Mouse (Mus musculus): Measurements from ENCODE around the gene Mpped2. TPM values are rescaled to one million over a fixed set of nuclear protein-coding genes. Genes with fewer than 3 reads are reported as not detected.

Gene Mpped2
- total and polyA plus RNA-seq, 2 experiments, result 0.20 to 0.37 TPM

GRCm38 (mm10) chr2:106653261-106653660 lies 39.8 kb upstream of the Mpped2 start:
- H3K27ac ChIP-seq (replicated peaks; ENCODE audit: insufficient read depth, low read depth, low read length), result no peak overlapping the region
- H3K36me3 ChIP-seq (ENCODE audit: control insufficient read depth, insufficient read depth, low read length), result no peaks in the 10 kb centered on the region
- TF ChIP-seq POLR2A (IDR thresholded peaks at IDR 0.05; ENCODE audit: extremely low read depth, insufficient read depth, low read length) (no peak), CTCF (IDR thresholded peaks at IDR 0.05; ENCODE audit: low read depth, low read length) (no peak)
- WGBS, result 27% methylated on average over 4 of the region's 4 CpGs
- H3K4me1 ChIP-seq (ENCODE audit: control insufficient read depth, insufficient read depth, low read length), result peaks cover 9% of the 10 kb centered on the region; the same call in 1 of the 2 replicates
- no peak overlapping the region for H3K9ac ChIP-seq (ENCODE audit: low read depth, low read length)
- peak; percentile 95 for DNase-seq (ENCODE audit: extremely low read depth, low read depth, low spot score)
- H3K4me3 ChIP-seq (ENCODE audit: insufficient read depth, low read depth, low read length), result no peak overlapping the region
- H3K27me3 ChIP-seq (ENCODE audit: control insufficient read depth, insufficient read depth, low read length), result peaks cover 2% of the 10 kb centered on the region; the same call in 1 of the 2 replicates
- no peaks in the 10 kb centered on the region for H3K79me2 ChIP-seq (ENCODE audit: control insufficient read depth, insufficient read depth, low read length)

- peaks cover 7% of the 10 kb centered on the region; the same call in 1 of the 2 replicates for H3K4me1 ChIP-seq (ENCODE audit: control insufficient read depth, insufficient read depth, low read length)
- no peak for DNase-seq (ENCODE audit: extremely low read depth, low read depth, low spot score)
- 88% methylated on average over 4 of the region's 4 CpGs for WGBS
- TF ChIP-seq CTCF (IDR thresholded peaks at IDR 0.05; ENCODE audit: low read depth, low read length) (no peak), POLR2A (IDR thresholded peaks at IDR 0.05; ENCODE audit: extremely low read depth, insufficient read depth, low read length) (no peak)
- H3K4me3 ChIP-seq (ENCODE audit: insufficient read depth, low read depth, low read length), result no peak overlapping the region
- no peak overlapping the region for H3K9ac ChIP-seq (ENCODE audit: low read depth, low read length)
- H3K36me3 ChIP-seq (ENCODE audit: control insufficient read depth, insufficient read depth, low read length), result no peaks in the 10 kb centered on the region
- no peaks in the 10 kb centered on the region for H3K79me2 ChIP-seq (ENCODE audit: control insufficient read depth, insufficient read depth, low read length)
- H3K27ac ChIP-seq (replicated peaks; ENCODE audit: insufficient read depth, low read depth, low read length), result no peak overlapping the region
- no peaks in the 10 kb centered on the region; the same call in 1 of the 2 replicates for H3K27me3 ChIP-seq (ENCODE audit: control insufficient read depth, insufficient read depth, low read length)
Measured at GRCm38 (mm10) chr2:106655271-106655670, 37.8 kb upstream of the Mpped2 start.

- Histone ChIP-seq H3K4me3 (ENCODE audit: insufficient read depth, low read depth, low read length) (no peak overlapping the region), H3K27me3 (ENCODE audit: control insufficient read depth, insufficient read depth, low read length) (no peaks in the 10 kb centered on the region), H3K4me1 (ENCODE audit: control insufficient read depth, insufficient read depth, low read length) (no peaks in the 10 kb centered on the region), H3K27ac (replicated peaks; ENCODE audit: insufficient read depth, low read depth, low read length) (no peak overlapping the region), H3K36me3 (ENCODE audit: control insufficient read depth, insufficient read depth, low read length) (no peaks in the 10 kb centered on the region), H3K9ac (ENCODE audit: low read depth, low read length) (no peak overlapping the region), H3K79me2 (ENCODE audit: control insufficient read depth, insufficient read depth, low read length) (no peaks in the 10 kb centered on the region)
- WGBS, result 81% methylated on average over 11 of the region's 11 CpGs
- no peak for DNase-seq (ENCODE audit: extremely low read depth, low read depth, low spot score)
- TF ChIP-seq POLR2A (IDR thresholded peaks at IDR 0.05; ENCODE audit: extremely low read depth, insufficient read depth, low read length) (no peak), CTCF (IDR thresholded peaks at IDR 0.05; ENCODE audit: low read depth, low read length) (no peak)
Measured at GRCm38 (mm10) chr2:106665271-106665670, 27.8 kb upstream of the Mpped2 start.

DNA sequence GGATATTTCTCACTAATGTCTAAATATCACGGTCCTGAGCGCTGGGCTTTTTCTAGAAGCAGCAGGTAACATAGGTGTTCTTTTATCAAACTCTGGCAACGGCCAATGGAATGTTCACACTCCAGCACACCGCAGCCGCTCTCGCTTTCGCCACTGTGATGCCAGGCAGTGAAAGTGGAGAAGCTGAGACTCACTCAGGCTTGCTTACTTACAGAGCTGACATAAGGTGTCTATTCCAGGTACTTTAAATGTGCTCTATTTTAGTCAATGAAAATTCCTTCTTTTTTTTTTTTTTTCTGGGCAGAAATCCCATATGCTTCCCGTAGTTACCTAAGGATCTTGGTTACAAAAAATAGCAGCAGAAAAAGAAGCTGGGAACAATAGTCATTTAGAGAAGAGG lies 18.8 kb upstream of the Mpped2 start:
- no peaks in the 10 kb centered on the region for H3K36me3 ChIP-seq (ENCODE audit: control insufficient read depth, insufficient read depth, low read length)
- H3K27me3 ChIP-seq (ENCODE audit: control insufficient read depth, insufficient read depth, low read length), result no peaks in the 10 kb centered on the region
- no peaks in the 10 kb centered on the region for H3K79me2 ChIP-seq (ENCODE audit: control insufficient read depth, insufficient read depth, low read length)
- DNase-seq (ENCODE audit: extremely low read depth, low read depth, low spot score), result no peak
- TF ChIP-seq POLR2A (IDR thresholded peaks at IDR 0.05; ENCODE audit: extremely low read depth, insufficient read depth, low read length) (no peak), CTCF (IDR thresholded peaks at IDR 0.05; ENCODE audit: low read depth, low read length) (no peak)
- H3K27ac ChIP-seq (replicated peaks; ENCODE audit: insufficient read depth, low read depth, low read length), result no peak overlapping the region
- WGBS, result 84% methylated on average over 8 of the region's 8 CpGs
- no peaks in the 10 kb centered on the region for H3K4me1 ChIP-seq (ENCODE audit: control insufficient read depth, insufficient read depth, low read length)
- no peak overlapping the region for H3K9ac ChIP-seq (ENCODE audit: low read depth, low read length)
- H3K4me3 ChIP-seq (ENCODE audit: insufficient read depth, low read depth, low read length), result no peak overlapping the region

GRCm38 (mm10) chr2:106677449-106677848 lies 15.6 kb upstream of the Mpped2 start:
- Histone ChIP-seq H3K27me3 (ENCODE audit: control insufficient read depth, insufficient read depth, low read length) (no peaks in the 10 kb centered on the region), H3K36me3 (ENCODE audit: control insufficient read depth, insufficient read depth, low read length) (no peaks in the 10 kb centered on the region)
- TF ChIP-seq POLR2A (IDR thresholded peaks at IDR 0.05; ENCODE audit: extremely low read depth, insufficient read depth, low read length) (no peak), CTCF (IDR thresholded peaks at IDR 0.05; ENCODE audit: low read depth, low read length) (no peak)

DNA sequence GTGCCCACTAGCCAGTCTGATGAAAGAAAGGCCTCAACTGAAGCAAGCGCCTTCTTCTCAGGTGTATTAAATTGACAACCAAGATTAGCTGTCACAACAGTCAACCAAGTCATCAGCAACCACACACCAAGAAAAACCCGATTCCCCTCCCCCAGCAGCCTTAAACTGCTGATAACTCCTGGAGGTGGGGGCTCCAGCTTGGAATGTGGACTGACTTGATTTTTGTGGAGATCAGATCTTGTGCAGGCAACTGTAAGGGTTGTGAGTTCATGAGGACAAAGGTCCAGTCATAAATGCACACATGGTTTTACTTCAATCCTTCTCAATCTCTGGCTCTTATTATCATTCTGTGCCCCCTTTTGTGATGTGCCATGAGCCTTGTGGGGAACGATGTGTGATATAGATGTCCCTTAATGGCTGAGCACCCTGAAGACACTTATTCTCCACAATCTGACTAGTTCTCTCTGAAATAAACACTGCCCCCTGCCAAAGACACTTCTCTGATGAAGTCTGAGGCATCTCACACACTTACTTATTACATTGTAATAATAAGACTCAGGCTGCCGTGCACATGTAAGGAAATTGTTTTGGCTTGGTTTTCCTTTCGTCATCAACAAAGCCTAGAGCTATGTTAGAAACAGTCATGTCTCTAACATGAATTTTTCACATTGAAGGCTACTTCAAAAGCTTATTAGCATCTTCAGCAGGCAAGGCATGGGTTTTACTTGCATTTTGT lies 13.2 kb upstream of the Mpped2 start:
- DNase-seq (ENCODE audit: extremely low read depth, low read depth, low spot score), result no peak
- no peak overlapping the region for H3K4me3 ChIP-seq (ENCODE audit: insufficient read depth, low read depth, low read length)
- TF ChIP-seq CTCF (IDR thresholded peaks at IDR 0.05; ENCODE audit: low read depth, low read length) (no peak), POLR2A (IDR thresholded peaks at IDR 0.05; ENCODE audit: extremely low read depth, insufficient read depth, low read length) (no peak)
- no peaks in the 10 kb centered on the region for H3K4me1 ChIP-seq (ENCODE audit: control insufficient read depth, insufficient read depth, low read length)
- no peaks in the 10 kb centered on the region for H3K36me3 ChIP-seq (ENCODE audit: control insufficient read depth, insufficient read depth, low read length)
- H3K9ac ChIP-seq (ENCODE audit: low read depth, low read length), result no peak overlapping the region
- no peak overlapping the region for H3K27ac ChIP-seq (replicated peaks; ENCODE audit: insufficient read depth, low read depth, low read length)
- H3K79me2 ChIP-seq (ENCODE audit: control insufficient read depth, insufficient read depth, low read length), result no peaks in the 10 kb centered on the region
- WGBS, result 83% methylated on average over 5 of the region's 5 CpGs
- no peaks in the 10 kb centered on the region for H3K27me3 ChIP-seq (ENCODE audit: control insufficient read depth, insufficient read depth, low read length)

More at GRCm38 (mm10) chr2:106677449-106677848, 15.6 kb upstream of the Mpped2 start:
- no peak for DNase-seq (ENCODE audit: extremely low read depth, low read depth, low spot score)
- Histone ChIP-seq H3K27ac (replicated peaks; ENCODE audit: insufficient read depth, low read depth, low read length) (no peak overlapping the region), H3K79me2 (ENCODE audit: control insufficient read depth, insufficient read depth, low read length) (no peaks in the 10 kb centered on the region), H3K4me1 (ENCODE audit: control insufficient read depth, insufficient read depth, low read length) (no peaks in the 10 kb centered on the region), H3K9ac (ENCODE audit: low read depth, low read length) (no peak overlapping the region), H3K4me3 (ENCODE audit: insufficient read depth, low read depth, low read length) (no peak overlapping the region)
- 70% methylated on average over 2 of the region's 2 CpGs for WGBS

Measured in liver, adult 2 months (tissue).